Mouse (Mus musculus): ENCODE results near the gene Xpo5. TPM values are rescaled to one million over a fixed set of nuclear protein-coding genes. Genes with fewer than 3 reads are reported as not detected.

Gene Xpo5
- polyA plus RNA-seq, 1 experiment from 2014 or later: 30.1 TPM

GRCm38 (mm10) chr17:46247512-46248188, 45.1 kb downstream of the Xpo5 start, which contains the start of the genes Polr1c and Yipf3:
Gene Polr1c (minus strand): TSS chr17:46248054.
Gene Yipf3 (plus strand): TSS chr17:46248080.
- Histone ChIP-seq H3K27ac (peak within 1 kb of the TSS; percentile 85), H3K4me1 (peaks cover 17% of the 10 kb centered on the region), H3K36me3 (peaks cover 54% of the 10 kb centered on the region), H3K9ac (peak within 1 kb of the TSS; percentile 96), H3K9me3 (no peaks in the 10 kb centered on the region), H3K27me3 (replicated peaks) (no peaks in the 10 kb centered on the region), H3K4me3 (replicated peaks) (peak within 1 kb of the TSS; percentile 75), H3K4me2 (peak within 1 kb of the TSS; percentile 69)
- peak; percentile 90 for ATAC-seq (ENCODE audit: insufficient read depth, low FRiP score, low read depth)
- under 1% methylated on average over 53 of the region's 53 CpGs for WGBS

GRCm38 (mm10) chr17:46248189-46248522, 45.6 kb downstream of the Xpo5 start:
- peak overlapping the region; percentile 67 for H3K4me2 ChIP-seq
- H3K27ac ChIP-seq: peak overlapping the region; percentile 85
- H3K4me3 ChIP-seq (replicated peaks): peak overlapping the region; percentile 75
- peak overlapping the region; percentile 96 for H3K9ac ChIP-seq
- no peak for ATAC-seq (ENCODE audit: insufficient read depth, low FRiP score, low read depth)
- peaks cover 49% of the 10 kb centered on the region for H3K36me3 ChIP-seq
- no peaks in the 10 kb centered on the region for H3K9me3 ChIP-seq
- peaks cover 22% of the 10 kb centered on the region for H3K4me1 ChIP-seq
- WGBS: under 1% methylated on average over 37 of the region's 37 CpGs
- H3K27me3 ChIP-seq (replicated peaks): no peaks in the 10 kb centered on the region

GRCm38 (mm10) chr17:46251174-46251573, 48.6 kb downstream of the Xpo5 start:
- no peak overlapping the region for H3K4me3 ChIP-seq (replicated peaks)
- peaks cover 32% of the 10 kb centered on the region for H3K4me1 ChIP-seq
- peaks cover 27% of the 10 kb centered on the region for H3K36me3 ChIP-seq
- no peak overlapping the region for H3K27ac ChIP-seq
- no peak overlapping the region for H3K9ac ChIP-seq
- H3K9me3 ChIP-seq: no peaks in the 10 kb centered on the region
- 79% methylated on average over 7 of the region's 7 CpGs for WGBS
- H3K4me2 ChIP-seq: no peak overlapping the region
- ATAC-seq (ENCODE audit: insufficient read depth, low FRiP score, low read depth): no peak
- H3K27me3 ChIP-seq (replicated peaks): peaks cover 15% of the 10 kb centered on the region

- Histone ChIP-seq H3K4me3 (replicated peaks) (peak overlapping the region; percentile 59), H3K9ac (no peak overlapping the region), H3K4me2 (peak overlapping the region; percentile 100), H3K27ac (no peak overlapping the region), H3K27me3 (replicated peaks) (peaks cover 15% of the 10 kb centered on the region), H3K4me1 (peaks cover 25% of the 10 kb centered on the region), H3K9me3 (no peaks in the 10 kb centered on the region), H3K36me3 (peaks cover 40% of the 10 kb centered on the region)
- 54% methylated on average over 14 of the region's 14 CpGs for WGBS
- ATAC-seq (ENCODE audit: insufficient read depth, low FRiP score, low read depth): no peak
Measured at GRCm38 (mm10) chr17:46252571-46253451, 50.2 kb downstream of the Xpo5 start.

- peaks cover 47% of the 10 kb centered on the region for H3K36me3 ChIP-seq
- H3K9ac ChIP-seq: peak within 1 kb of the TSS; percentile 35; the same call in 1 of the 2 replicates
- WGBS: 1% methylated on average over 48 of the region's 48 CpGs
- H3K4me2 ChIP-seq: peak within 1 kb of the TSS; percentile 100
- H3K27ac ChIP-seq: no peak within 1 kb of the TSS
- peaks cover 15% of the 10 kb centered on the region for H3K27me3 ChIP-seq (replicated peaks)
- ATAC-seq (ENCODE audit: insufficient read depth, low FRiP score, low read depth): peak; percentile 73
- H3K4me3 ChIP-seq (replicated peaks): peak within 1 kb of the TSS; percentile 59
- H3K4me1 ChIP-seq: peaks cover 25% of the 10 kb centered on the region
- H3K9me3 ChIP-seq: no peaks in the 10 kb centered on the region
Measured at GRCm38 (mm10) chr17:46253452-46254084, 51.0 kb downstream of the Xpo5 start, which contains the start of gene Lrrc73. Gene Lrrc73 (plus strand): TSS chr17:46253531.

- ATAC-seq (ENCODE audit: insufficient read depth, low FRiP score, low read depth): peak; percentile 12; the same call in 1 of the 2 replicates
- no peak overlapping the region for H3K27ac ChIP-seq
- H3K4me1 ChIP-seq: peaks cover 20% of the 10 kb centered on the region
- under 1% methylated on average over 43 of the region's 54 CpGs for WGBS
- H3K9me3 ChIP-seq: no peaks in the 10 kb centered on the region
- peak overlapping the region; percentile 59 for H3K4me3 ChIP-seq (replicated peaks)
- peak overlapping the region; percentile 35; the same call in 1 of the 2 replicates for H3K9ac ChIP-seq
- H3K27me3 ChIP-seq (replicated peaks): peaks cover 15% of the 10 kb centered on the region
- H3K4me2 ChIP-seq: peak overlapping the region; percentile 100
- H3K36me3 ChIP-seq: peaks cover 53% of the 10 kb centered on the region
Measured at GRCm38 (mm10) chr17:46254106-46254505, 51.5 kb downstream of the Xpo5 start.

- Histone ChIP-seq H3K27ac (no peak overlapping the region), H3K9ac (no peak overlapping the region), H3K4me1 (peaks cover 15% of the 10 kb centered on the region), H3K9me3 (no peaks in the 10 kb centered on the region), H3K4me3 (replicated peaks) (no peak overlapping the region), H3K27me3 (replicated peaks) (peaks cover 15% of the 10 kb centered on the region), H3K4me2 (no peak overlapping the region), H3K36me3 (peaks cover 55% of the 10 kb centered on the region)
- WGBS: 31% methylated on average over 6 of the region's 6 CpGs
- ATAC-seq (ENCODE audit: insufficient read depth, low FRiP score, low read depth): no peak
Measured at GRCm38 (mm10) chr17:46255147-46255546, 52.6 kb downstream of the Xpo5 start.

GRCm38 (mm10) chr17:46258279-46259053, 55.9 kb downstream of the Xpo5 start:
- H3K36me3 ChIP-seq: peaks cover 63% of the 10 kb centered on the region
- peaks cover 15% of the 10 kb centered on the region for H3K27me3 ChIP-seq (replicated peaks)
- H3K4me2 ChIP-seq: no peak overlapping the region
- peaks cover 6% of the 10 kb centered on the region for H3K4me1 ChIP-seq
- no peak overlapping the region for H3K9ac ChIP-seq
- 84% methylated on average over 30 of the region's 30 CpGs for WGBS
- H3K9me3 ChIP-seq: no peaks in the 10 kb centered on the region
- ATAC-seq (ENCODE audit: insufficient read depth, low FRiP score, low read depth): no peak
- H3K4me3 ChIP-seq (replicated peaks): no peak overlapping the region
- H3K27ac ChIP-seq: no peak overlapping the region

GRCm38 (mm10) chr17:46259675-46260074, 57.1 kb downstream of the Xpo5 start:
- H3K4me3 ChIP-seq (replicated peaks): no peak overlapping the region

GRCm38 (mm10) chr17:46262201-46262694, 59.7 kb downstream of the Xpo5 start:
- H3K36me3 ChIP-seq: peaks cover 63% of the 10 kb centered on the region
- WGBS: 87% methylated on average over 5 of the region's 5 CpGs
- no peak overlapping the region for H3K4me2 ChIP-seq
- no peak for ATAC-seq (ENCODE audit: insufficient read depth, low FRiP score, low read depth)
- no peaks in the 10 kb centered on the region for H3K9me3 ChIP-seq
- H3K4me3 ChIP-seq (replicated peaks): no peak overlapping the region
- 0 out of 2 replicates have a peak, but pooled peaks cover 9% of the 10 kb centered on the region for H3K4me1 ChIP-seq
- H3K27ac ChIP-seq: no peak overlapping the region
- H3K9ac ChIP-seq: no peak overlapping the region
- H3K27me3 ChIP-seq (replicated peaks): no peaks in the 10 kb centered on the region

More at GRCm38 (mm10) chr17:46259675-46260074, 57.1 kb downstream of the Xpo5 start:
- no peak overlapping the region for H3K9ac ChIP-seq
- WGBS: 86% methylated on average over 17 of the region's 17 CpGs
- no peak for ATAC-seq (ENCODE audit: insufficient read depth, low FRiP score, low read depth)
- no peaks in the 10 kb centered on the region for H3K9me3 ChIP-seq
- H3K36me3 ChIP-seq: peaks cover 72% of the 10 kb centered on the region
- H3K4me1 ChIP-seq: no peaks in the 10 kb centered on the region
- no peak overlapping the region for H3K27ac ChIP-seq
- H3K27me3 ChIP-seq (replicated peaks): peaks cover 8% of the 10 kb centered on the region
- H3K4me2 ChIP-seq: no peak overlapping the region

- H3K9me3 ChIP-seq: no peaks in the 10 kb centered on the region
- H3K36me3 ChIP-seq: peaks cover 39% of the 10 kb centered on the region
- H3K27ac ChIP-seq: no peak overlapping the region; the same call in 1 of the 2 replicates
- H3K4me1 ChIP-seq: peaks cover 21% of the 10 kb centered on the region
- H3K27me3 ChIP-seq (replicated peaks): no peaks in the 10 kb centered on the region
- H3K4me3 ChIP-seq (replicated peaks): no peak overlapping the region
- no peak for ATAC-seq (ENCODE audit: insufficient read depth, low FRiP score, low read depth)
- H3K9ac ChIP-seq: no peak overlapping the region
- H3K4me2 ChIP-seq: no peak overlapping the region
- WGBS: 87% methylated on average over 12 of the region's 12 CpGs
Measured at GRCm38 (mm10) chr17:46265502-46265901, 62.9 kb downstream of the Xpo5 start.

All from stomach, embryonic 15.5 days (tissue).